Mouse (Mus musculus) natural killer cell, adult 2 months (primary cell): ENCODE results near the gene Gm49354.
"Not testable (repeated sequence)": the region's sequence is repeated elsewhere in the genome, so short reads cannot be mapped to it uniquely, and the experiment has no call there.

Source experiments
- DNase-seq, 2 experiments: peaks; one replicate each; pipeline ENCODE4 v3.0.0; 2022; ENCODE audit warnings: low spot score in 2 of 2

Gene Gm49354

DNA sequence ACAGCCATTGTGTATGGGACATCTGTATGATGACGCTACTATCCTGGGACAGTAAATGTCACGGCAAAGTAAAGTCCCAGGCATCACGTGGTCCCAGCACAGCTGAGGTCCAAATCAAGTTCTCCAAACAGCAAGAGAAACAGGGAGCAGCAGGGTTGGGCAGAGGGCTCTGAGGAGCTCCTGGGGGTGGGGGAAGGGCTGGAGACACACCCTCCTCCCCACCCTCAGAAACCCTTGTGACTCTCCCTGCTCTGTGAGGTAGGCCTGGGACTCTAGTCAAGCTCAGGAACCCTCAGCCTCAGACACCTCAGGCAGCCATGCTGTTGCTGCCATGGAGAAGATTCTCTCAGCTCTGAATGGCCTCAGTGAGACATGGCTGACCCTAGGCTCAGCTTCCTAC is 70.1 kb downstream of the Gm49354 start, which contains the start of gene Spata31d1b:
TSS of gene Spata31d1b (plus strand) at position 301 of the 400 bp plus-strand sequence.
- not testable (repeated sequence) for DNase-seq

- DNase-seq, result no peak
These were observed 71.8 kb downstream of the Gm49354 start, which contains the start of gene Spata31d1a for GRCm38 (mm10) chr13:59710230-59710629. Spata31d1a (minus strand) TSS chr13:59710330.
